Mouse (Mus musculus) cerebellum, adult 11 months (tissue): ENCODE results near the gene Slc2a13.

Experiments used
- DNase-seq: peaks from one replicate; pipeline ENCODE4 v3.0.0; 2022

Slc2a13 gene

DNA sequence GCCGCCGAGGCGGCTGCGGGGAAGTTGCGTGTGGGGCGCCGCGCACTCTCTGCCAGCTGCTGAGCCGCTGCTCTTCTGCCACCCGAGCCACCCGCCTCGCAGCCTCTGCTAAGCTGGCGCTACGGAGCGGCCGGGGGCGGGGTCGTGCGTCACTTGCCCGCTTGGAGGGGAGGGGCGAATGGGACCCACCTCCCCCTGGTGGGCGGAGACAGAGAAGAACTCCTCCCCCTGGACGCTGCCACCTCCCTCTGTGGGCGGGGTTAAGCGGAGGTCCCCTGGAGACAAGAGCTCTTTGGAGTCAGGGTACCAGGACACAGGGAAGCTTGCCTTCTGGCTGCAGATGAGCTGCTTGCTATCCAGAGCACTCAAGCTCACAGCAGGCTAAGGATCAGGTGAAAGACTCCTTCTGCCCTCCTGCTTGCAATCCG is at the start of gene Slc2a13:
Gene Slc2a13 (minus strand): TSS at position 151 of the 428 bp plus-strand sequence.
- DNase-seq: peak; percentile 89

DNA sequence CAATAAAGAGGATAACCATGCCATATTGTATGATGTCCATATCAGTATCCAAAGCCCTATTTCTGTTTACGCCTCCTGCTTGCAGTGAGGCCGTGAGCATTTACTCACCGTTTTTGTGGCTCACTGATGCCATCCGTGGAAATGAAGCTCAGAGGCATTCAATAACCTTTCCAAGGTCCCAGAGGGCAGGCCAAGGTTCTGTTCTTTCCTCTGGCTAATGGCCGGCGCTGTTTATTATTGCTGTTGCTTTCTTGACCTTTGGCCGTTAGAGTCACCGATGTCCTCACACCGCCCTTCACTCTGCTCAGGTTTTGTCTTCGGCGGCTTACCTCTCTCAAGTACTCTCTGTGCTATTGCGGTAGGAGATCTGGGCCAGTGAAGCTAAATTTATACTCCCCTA is 43.0 kb upstream of the Slc2a13 start:
- no peak for DNase-seq

DNA sequence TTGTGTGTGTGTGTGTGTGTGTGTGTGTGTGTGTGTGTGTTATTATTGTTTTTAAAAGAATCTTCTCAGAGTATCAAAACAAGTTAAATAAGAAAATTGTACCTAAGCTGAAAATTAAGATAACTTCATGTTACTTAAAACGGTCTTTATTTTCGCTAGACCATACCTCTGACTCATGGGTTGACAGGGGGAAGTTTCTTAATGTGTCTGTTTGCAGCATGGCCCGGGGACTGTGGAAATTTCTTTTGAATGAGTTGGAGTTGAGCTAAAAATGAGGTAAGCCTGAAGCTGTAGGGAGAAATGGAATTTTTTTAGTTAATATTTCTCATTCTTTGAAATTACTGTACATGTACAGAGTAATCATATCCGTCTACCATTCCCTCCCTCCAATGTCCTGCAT is 42.5 kb upstream of the Slc2a13 start:
- DNase-seq: no peak

DNA sequence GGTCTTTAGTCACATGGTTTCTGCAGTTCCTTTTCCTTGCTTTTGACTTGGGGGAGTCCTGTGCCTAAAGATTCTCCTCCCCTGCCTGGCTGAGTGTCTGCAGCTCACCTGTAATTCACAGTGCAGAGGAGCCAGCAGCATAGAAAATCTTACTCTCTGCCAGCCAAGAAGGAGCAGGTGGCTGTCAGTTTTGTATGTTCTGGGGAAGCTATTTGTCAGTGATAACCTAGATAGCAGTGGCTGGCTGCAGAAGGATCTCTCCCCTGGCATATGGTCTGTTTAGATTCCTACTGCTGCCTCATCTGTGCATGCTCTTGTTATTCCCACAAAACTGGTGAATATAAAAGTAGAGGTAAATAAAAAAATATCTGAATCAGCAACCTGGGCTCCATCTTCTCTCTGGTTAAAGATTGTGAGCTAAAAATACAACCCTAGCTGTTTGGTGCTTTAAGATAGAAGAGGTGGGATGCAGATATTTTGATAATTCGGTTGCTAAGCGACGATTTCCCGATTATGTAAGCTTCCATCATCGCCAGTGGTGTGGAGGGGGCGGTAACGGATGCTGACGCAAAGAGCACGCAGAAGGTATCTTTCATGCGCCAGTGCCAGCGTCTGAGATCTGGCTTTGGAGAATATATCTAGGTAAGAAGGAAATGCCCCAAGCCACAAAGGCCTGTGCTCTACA is 41.1 kb upstream of the Slc2a13 start:
- peak; percentile 77 for DNase-seq

DNA sequence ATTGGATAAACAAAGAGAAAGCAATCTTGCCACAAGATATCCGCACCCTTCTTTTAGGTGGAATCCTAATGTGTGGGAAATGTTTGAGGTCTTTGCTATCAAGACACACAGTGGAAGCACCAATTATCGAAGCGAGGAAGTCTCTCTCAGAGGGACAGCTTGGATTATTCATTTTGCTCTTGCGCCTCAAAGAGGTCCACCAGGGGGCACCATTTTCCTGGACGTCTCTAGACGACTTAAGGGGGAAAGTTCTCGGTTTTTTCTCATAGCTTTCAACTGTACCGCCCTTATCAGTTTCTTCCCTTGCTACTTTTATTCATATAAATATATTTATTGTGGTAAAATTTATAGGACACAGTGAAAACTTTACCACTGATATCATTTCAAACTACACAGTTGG is 36.7 kb upstream of the Slc2a13 start:
- DNase-seq: peak; percentile 68

DNA sequence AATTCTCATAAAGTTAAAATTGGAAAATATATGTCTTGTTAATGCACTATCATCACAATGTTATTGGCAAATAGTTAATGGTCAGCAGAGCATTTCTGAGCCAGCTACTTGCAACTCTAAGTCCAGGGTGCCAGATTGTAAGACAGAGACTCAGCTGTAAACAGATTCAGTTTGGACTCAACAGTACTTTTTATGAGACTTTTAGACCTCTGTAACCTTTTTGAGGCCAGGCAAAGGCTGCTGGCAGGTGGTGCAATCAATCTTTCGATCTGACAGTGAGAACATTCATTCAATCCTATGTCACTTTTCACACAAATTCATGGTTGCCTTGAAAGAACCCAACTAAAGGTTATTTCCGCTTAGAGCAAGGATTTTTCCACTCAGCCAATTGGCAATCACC is 35.8 kb upstream of the Slc2a13 start:
- no peak for DNase-seq

DNA sequence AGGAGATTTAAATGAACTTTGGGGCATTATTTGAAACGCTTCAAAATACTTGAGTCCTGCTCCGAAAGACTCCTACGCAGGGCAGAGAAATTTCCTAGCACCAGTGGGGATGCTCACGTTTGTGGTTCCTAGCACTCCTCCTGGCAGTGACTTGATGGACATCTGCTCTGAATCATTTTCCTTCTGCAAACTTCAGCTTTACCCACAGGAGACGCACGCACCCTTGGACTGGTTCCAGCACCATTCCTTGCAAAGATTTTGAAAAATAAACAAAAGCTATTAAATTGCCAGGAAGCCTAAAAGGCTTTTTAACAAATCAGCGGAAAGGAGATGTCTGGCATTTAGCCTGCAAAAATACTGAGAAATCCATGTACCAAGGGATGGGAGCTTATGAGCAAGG is 28.1 kb upstream of the Slc2a13 start:
- no peak for DNase-seq

DNA sequence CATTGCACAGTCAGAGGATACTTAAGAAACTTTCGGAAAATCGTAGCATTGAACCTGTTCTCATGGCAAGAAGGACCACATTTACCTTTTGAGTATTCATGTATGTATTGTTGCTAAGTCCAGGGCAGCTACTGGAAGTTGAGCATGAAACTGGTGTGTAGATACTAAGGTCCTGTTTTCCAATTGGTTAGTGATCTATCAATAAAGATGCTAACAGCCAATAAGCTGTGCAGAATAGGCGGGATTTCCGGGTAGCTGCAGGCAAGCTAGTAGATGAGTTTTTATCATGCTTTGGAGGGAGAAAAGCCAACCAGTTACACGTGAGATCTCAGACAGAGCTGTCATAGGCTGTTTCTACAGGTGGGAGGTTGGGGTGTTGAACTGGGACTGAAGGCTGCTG is 24.2 kb upstream of the Slc2a13 start:
- DNase-seq: no peak

DNA sequence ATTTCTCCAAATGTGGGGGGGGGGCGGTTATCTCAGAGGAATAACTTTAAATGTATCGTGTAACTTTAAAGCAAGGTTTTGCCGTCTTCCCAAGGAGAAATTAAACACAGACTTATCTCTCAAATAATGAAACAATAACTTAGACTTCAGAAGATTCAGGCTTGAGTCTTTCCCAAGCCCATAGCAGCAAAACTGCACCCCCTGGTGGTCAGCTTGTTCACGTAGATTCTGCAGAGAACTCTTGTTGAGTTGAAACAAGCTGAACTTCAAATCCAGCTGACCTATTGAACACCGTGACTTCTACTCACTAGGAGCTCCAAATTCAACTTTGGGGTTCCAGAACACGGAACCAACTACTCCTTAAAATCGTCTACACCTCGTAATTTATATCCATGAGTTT is 1.4 kb upstream of the Slc2a13 start:
- DNase-seq: peak; percentile 78

DNA sequence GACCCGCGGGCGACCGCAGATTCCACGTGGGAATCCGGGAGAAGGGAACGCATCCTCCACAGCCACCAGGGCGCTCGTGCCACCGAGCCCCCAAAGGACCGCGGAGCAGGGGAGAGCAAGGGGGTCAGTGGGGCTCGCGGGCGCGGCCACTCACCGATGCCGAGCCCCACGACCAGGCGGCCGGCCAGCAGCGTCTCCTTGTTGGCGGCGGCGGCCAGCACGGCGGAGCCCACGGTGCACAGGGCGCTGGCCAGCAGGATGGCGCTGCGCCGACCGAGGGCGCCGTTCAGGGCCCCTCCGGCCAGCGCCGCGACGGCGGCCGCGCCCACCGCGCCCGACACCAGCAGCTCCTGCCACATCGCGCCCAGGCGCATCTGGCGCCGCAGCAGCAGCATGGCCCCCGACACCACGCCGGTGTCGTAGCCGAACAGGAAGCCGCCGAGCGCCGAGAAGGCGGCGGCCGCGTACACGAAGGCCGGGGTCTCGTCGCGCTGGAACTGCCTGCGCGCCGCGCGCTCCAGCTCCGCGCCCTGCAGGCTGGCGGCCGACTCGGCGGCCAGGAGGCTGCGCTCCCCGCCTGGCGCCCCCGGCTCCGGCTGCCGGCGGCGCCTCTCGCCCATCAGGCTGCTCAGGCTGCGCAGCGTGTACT is 516 bp downstream of the Slc2a13 start:
- DNase-seq: peak; percentile 53

DNA sequence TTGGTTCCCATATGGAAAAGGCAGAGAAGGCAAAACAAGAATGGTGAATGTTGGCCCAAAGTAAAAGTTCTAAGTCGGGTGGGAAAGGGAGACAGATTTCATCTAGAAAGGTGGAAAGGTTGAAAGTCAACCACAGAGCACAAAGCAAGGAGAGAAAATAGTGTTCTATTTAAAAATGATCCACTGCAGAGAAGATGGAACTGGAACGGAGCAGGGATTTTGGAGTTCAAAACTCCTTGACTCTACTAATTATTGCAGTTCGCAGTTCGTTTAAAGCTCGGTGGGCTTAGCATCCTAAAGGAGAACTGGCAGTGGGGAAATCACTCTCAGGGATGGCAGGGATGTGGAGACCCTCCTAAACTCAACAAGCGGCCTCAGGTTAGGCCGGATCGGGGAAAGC is 1.1 kb downstream of the Slc2a13 start:
- no peak for DNase-seq

DNA sequence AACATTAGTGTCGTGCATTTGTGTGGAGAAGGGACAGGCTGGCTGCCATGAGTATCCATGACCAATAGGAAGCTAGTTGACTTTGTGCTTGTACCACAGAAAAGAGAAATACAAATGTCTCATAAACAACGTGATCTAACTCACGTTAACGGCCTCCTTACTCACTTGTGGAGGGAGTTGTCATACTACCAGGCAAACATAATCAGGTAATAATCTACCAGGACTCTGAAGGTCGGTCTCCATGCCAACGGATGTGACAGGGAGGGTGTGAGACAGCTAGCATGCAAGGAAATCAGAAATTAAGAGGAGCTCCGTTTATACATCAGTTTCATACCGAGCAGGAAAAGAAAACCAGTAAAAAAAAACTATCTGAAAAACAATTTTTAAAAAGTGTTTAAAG is 6.3 kb downstream of the Slc2a13 start:
- DNase-seq: no peak

DNA sequence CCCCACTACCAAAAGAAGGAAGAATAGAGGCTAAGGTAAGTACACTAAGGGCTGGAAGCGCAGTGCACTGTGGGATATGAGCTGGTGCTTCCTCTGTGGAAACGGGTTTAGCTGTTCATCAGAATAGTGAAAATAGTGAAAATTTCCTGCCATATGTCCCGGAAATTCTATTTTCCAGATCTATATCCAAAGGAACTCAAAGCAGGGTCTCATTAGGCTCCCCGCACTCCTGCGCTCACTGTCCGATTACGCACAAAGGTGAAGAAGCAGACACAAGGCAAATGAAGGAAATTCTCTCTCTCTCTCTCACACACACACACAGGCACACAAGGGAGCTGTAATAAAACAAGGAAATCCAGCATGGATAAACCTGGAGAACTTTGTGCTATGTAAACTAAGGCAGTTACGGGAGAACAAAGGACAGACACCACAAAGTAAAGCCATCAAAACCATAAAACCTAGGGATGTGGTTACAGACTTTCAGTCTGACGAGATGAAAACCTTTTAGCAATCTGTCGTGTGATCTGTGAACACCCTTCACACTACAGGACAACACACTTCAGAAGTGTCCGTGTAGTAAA is 7.9 kb downstream of the Slc2a13 start:
- DNase-seq: no peak

DNA sequence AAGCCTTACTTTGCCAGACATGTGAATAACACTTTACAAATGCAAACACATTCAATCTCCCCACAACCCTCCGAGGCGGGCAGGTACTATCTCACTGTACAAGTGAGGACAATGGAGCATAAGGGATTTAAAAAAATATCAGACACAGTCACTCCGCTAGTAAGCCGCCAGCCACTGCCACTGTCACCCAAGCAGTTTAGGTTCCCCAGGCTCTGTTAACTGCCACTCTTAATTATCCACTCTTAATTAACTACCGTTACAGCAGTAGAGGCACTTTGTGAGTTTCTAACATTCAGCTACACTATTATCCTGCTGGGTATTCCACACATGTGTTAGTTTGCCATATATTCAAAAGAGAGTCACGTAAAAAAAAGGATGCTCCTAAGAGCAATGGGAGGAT is 11.3 kb downstream of the Slc2a13 start:
- no peak for DNase-seq

DNA sequence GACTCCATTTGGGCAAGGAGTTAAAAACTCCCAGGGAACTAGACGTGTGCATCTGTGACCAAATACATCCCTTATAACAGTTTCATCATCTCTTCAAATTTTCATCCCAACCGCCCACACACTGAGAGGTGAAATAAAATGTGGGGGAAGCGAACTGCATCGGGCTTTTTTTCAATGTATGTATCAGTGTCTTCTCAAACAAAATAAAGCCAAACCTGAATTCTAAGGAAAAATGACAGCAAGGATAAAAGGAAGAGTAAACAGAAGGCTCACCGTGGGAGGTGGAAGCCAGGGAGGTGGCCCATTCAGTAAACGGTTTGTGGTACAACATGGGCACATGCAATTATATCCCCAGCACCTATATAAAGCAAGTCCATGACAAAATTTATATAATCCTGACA is 17.7 kb downstream of the Slc2a13 start:
- peak; percentile 28 for DNase-seq

DNA sequence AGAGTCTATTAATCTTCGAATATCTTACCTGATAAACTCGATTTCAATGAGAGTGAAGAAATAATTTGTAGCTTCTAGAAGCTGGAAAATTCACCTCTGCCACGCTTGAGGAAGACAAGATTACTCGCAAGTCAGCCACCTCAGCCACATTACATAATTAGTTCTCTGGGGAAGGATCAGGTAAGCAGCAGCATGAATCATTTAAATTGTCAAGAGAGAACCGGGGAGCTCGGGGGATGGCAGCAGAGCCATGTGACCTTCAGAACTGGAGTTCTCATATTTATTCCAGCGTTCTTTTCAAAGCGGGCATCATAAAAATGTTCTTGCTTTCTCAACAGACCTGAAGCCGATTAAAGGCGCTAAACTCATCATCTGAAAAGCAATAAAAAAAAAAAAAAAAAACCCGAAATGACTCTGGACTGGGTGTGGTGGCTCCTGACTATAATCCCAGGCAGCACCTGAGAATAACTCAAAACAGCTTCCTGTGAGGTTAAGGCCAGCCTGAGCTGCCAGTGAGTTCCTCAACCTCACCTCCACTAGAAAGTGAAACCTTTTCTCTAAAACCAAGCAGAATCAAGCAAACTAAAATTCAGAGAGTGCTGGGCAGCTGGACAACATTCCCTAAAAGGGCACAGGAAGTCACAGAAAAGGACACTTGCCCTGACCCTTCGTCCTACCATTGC is 24.3 kb downstream of the Slc2a13 start:
- DNase-seq: no peak

DNA sequence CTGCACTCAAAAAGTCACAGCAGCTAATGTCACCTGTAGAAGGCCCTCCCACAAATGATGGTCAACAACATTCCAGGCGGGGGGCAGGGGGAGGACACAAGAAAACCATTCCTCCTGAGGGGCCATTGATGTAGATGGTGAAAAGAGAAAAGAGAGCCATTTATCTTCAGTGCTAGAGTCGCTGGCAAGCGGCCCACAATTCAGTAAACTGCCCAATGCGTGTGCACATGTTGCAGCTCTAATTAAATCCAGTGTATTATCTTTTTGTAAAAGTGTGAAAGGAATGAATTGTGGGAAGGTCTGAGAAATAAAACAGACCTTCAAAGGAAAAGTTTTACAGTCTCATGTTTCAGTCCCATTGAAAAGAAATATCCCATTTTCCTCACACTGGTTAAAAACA is 28.5 kb downstream of the Slc2a13 start:
- DNase-seq: no peak

DNA sequence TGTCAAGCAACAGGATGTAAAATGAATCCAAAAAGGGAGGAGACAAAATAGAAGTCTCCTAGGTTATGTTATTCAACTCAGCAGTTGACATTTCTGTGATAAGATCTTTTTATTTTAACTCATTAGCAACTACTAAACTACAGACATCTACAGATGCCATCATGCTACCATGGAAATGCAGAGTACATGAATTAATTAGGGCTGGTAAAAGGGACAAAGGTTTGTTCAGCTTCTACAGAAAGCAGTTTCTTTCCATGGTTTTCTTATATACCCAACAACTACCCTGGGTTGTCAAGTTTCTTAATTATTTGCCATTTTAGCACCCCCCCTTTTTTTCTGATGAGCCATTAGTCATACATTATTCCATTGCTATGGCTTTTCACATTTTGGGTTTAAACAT is 34.6 kb downstream of the Slc2a13 start:
- DNase-seq: no peak

DNA sequence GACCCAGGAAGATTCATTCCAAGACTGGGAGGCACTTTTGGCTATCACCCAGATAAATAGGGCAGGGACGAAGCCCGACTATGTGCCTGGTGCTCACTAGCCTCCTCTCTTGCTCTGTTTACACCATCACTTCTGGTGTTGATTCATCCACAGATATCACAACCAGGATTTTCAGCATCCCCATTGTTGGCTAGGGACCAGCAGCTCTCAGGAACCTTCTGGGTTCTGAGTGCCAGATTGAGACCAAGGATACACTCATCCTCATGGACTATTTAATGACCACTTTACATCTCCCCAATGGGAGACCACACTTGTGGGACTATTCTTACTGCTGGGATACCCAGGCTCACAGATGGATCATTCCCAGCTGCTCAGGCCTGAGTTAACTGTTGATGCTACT is 46.2 kb downstream of the Slc2a13 start:
- DNase-seq: peak; percentile 12

DNA sequence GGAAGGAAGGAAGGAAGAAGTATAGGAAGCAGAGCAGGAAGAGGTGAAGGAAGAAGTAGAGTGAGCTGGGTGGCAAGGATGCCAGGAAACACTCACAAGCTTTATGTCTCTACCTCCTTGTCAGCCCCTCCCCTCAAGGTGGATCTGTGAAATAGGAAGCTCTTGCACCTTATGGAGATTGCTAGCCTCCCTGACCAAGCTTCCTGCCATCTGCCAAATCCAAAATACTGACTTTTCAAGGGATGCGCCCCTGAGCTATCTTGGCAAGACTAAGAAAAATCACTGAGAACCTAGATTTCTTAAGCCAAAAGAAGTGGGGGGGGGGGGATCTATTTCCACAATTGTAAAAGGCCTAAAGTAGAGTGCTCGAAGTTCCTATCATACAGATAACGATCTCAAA is 46.9 kb downstream of the Slc2a13 start:
- DNase-seq: no peak

DNA sequence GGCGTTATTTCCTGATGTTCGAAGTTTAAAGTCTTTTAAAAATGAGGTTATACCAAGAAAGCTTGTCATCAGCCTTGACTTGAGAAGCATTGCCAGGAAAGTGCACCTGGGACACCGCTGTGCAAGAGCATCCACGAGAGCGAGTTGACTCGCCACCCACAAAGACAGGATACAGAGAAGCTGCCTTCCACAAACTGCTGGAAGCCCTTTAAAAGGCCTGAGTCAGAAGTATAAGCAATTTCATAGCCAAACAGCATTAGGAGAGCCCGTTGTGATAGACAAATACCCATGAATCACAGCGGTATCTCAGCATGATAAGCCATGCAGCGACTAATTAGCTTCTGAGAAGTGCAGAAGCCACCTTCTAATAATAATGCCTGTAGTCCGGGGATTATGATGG is 48.6 kb downstream of the Slc2a13 start:
- no peak for DNase-seq

DNA sequence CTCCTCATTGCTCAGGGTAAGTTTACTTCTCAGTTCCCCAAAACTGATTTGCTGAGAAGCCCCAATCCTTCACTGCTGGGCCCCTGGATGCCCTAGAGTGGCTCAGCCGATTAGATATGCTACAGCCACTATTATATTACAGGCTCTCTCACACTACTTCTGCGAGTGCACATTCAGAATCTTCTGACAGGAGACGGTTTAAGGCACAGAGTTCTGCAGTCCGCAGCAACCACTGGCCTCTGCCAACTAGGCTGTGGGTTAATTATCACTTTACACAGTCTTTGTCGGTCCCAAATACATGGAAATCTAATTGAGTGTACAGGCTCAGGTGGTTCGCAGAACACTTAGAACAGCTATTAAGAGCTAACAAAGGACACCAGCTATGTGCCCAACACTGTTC is 69.8 kb downstream of the Slc2a13 start:
- DNase-seq: no peak

DNA sequence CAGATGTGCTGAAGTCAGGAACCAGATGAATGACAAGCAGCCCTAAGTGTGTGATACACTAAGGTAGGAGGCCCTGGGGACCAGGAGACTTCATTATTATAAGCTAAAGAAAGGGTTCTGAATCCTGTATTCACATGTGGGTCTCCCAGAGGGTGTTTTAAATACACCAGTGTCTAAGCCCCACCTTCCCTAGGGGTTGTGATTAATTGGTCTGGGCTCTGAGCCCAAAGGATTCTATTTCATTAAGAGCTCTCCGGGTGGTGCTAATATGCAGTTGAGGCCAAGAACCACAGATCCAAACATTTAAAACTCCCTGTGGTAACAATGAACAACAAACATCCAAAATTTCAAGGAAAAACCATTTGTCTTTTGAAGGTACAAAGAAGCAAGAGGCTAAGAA is 70.4 kb downstream of the Slc2a13 start:
- DNase-seq: no peak

DNA sequence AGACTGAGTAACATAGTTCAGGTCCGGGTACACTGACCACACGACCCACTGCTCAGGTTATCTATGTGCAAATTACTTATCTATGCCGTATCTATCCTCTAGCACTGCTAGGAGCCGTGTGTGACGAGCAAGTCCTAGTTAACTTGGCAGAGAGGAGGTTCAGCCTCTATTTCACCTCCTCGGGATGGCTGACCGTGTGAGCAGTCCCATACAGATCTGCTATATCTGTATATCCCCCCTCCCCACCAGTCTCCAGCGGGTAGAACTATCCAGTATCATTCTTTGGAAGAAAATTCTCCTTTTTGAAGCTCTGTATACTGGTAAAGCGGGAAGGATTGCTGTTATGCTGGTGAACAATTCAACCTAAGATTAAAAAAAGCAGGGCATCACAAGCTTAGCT is 70.8 kb downstream of the Slc2a13 start:
- no peak for DNase-seq
